Mouse (Mus musculus): ENCODE measurements around the gene Rabep2.

Gene Rabep2

GRCm38 (mm10) chr7:126430167-126430566, 1.6 kb downstream of the Rabep2 start:
- ATAC-seq (ENCODE audit: low TSS enrichment) = no peak

- ATAC-seq (ENCODE audit: low TSS enrichment) = no peak
Observed at GRCm38 (mm10) chr7:126434726-126435125, 6.2 kb downstream of the Rabep2 start.

- ATAC-seq (ENCODE audit: low TSS enrichment) = no peak
Observed at GRCm38 (mm10) chr7:126435801-126436200, 7.2 kb downstream of the Rabep2 start.

GRCm38 (mm10) chr7:126436851-126437250, 8.3 kb downstream of the Rabep2 start:
- ATAC-seq (ENCODE audit: low TSS enrichment) = no peak

GRCm38 (mm10) chr7:126440134-126440533, 11.6 kb downstream of the Rabep2 start:
- ATAC-seq (ENCODE audit: low TSS enrichment) = no peak

- ATAC-seq (ENCODE audit: low TSS enrichment) = no peak
Observed at GRCm38 (mm10) chr7:126443997-126444396, 15.4 kb downstream of the Rabep2 start.

GRCm38 (mm10) chr7:126444536-126444935, 16.0 kb downstream of the Rabep2 start:
- no peak for ATAC-seq (ENCODE audit: low TSS enrichment)

- ATAC-seq (ENCODE audit: low TSS enrichment) = no peak
Observed at GRCm38 (mm10) chr7:126445104-126445815, 16.7 kb downstream of the Rabep2 start.

- ATAC-seq (ENCODE audit: low TSS enrichment) = no peak
Observed at GRCm38 (mm10) chr7:126446217-126446616, 17.7 kb downstream of the Rabep2 start.

GRCm38 (mm10) chr7:126448481-126448880, 19.9 kb downstream of the Rabep2 start:
- no peak for ATAC-seq (ENCODE audit: low TSS enrichment)

GRCm38 (mm10) chr7:126449991-126450390, 21.4 kb downstream of the Rabep2 start:
- ATAC-seq (ENCODE audit: low TSS enrichment) = no peak

GRCm38 (mm10) chr7:126450641-126451040, 22.1 kb downstream of the Rabep2 start:
- no peak for ATAC-seq (ENCODE audit: low TSS enrichment)

GRCm38 (mm10) chr7:126452244-126452643, 23.7 kb downstream of the Rabep2 start:
- no peak for ATAC-seq (ENCODE audit: low TSS enrichment)

- no peak for ATAC-seq (ENCODE audit: low TSS enrichment)
Observed at GRCm38 (mm10) chr7:126453861-126454260, 25.3 kb downstream of the Rabep2 start.

GRCm38 (mm10) chr7:126455242-126455641, 26.7 kb downstream of the Rabep2 start:
- no peak for ATAC-seq (ENCODE audit: low TSS enrichment)

- ATAC-seq (ENCODE audit: low TSS enrichment) = no peak
Observed at GRCm38 (mm10) chr7:126456382-126457266, 28.1 kb downstream of the Rabep2 start.

GRCm38 (mm10) chr7:126458225-126458624, 29.7 kb downstream of the Rabep2 start:
- ATAC-seq (ENCODE audit: low TSS enrichment) = peak; percentile 38; the same call in 1 of the 2 replicates

- ATAC-seq (ENCODE audit: low TSS enrichment) = no peak
Observed at GRCm38 (mm10) chr7:126458844-126459618, 30.5 kb downstream of the Rabep2 start.

- ATAC-seq (ENCODE audit: low TSS enrichment) = no peak
Observed at GRCm38 (mm10) chr7:126460623-126461399, 32.3 kb downstream of the Rabep2 start.

- ATAC-seq (ENCODE audit: low TSS enrichment) = no peak
Observed at GRCm38 (mm10) chr7:126461626-126462025, 33.1 kb downstream of the Rabep2 start.

GRCm38 (mm10) chr7:126463004-126463403, 34.4 kb downstream of the Rabep2 start, which contains the start of gene Atp2a1:
Gene Atp2a1, minus strand, starts transcription at chr7:126463108.
- no peak for ATAC-seq (ENCODE audit: low TSS enrichment)

Data from frontal cortex, adult (tissue).